Mouse (Mus musculus) liver, embryonic 15.5 days (tissue): Measurements from ENCODE around the gene Upk3a. TPM values are rescaled to one million over a fixed set of nuclear protein-coding genes. Genes with fewer than 3 reads are reported as not detected.
"Not testable (repeated sequence)": the region's sequence is repeated elsewhere in the genome, so short reads cannot be mapped to it uniquely, and the experiment has no call there.

Experiments used
- ATAC-seq: fragments of 200-750 bp; cut with Nextera tagmentation; 2 replicates; pipeline ENCODE4 v1.8.0; 2017; ENCODE audit warnings: moderate number of reproducible peaks, mild to moderate bottlenecking, moderate library complexity; ENCODE audit not compliant: insufficient read depth
- H3K27ac ChIP-seq: fragments of 300-500 bp; sonication (generic); replicated peaks from 2 replicates; pipeline ENCODE4 v1.5.1; 2015; ENCODE audit warnings: mild to moderate bottlenecking, inconsistent platforms
- H3K27me3 ChIP-seq: fragments of 300-500 bp; sonication (generic); 2 replicates; pipeline ENCODE4 v1.6.1; 2015; ENCODE audit warnings: mild to moderate bottlenecking, inconsistent platforms
- H3K36me3 ChIP-seq: fragments of 300-500 bp; sonication (generic); replicated peaks from 2 replicates; pipeline ENCODE4 v1.6.1; 2015; ENCODE audit warnings: moderate library complexity, mild to moderate bottlenecking, inconsistent platforms
- H3K4me1 ChIP-seq: fragments of 300-500 bp; sonication (generic); replicated peaks from 2 replicates; pipeline ENCODE4 v1.6.1; 2015; ENCODE audit warnings: inconsistent platforms
- H3K4me2 ChIP-seq: fragments of 300-500 bp; sonication (generic); 2 replicates; pipeline ENCODE4 v1.6.1; 2015; ENCODE audit warnings: moderate library complexity, mild to moderate bottlenecking, inconsistent platforms
- H3K4me3 ChIP-seq: fragments of 300-500 bp; sonication (generic); replicated peaks from 2 replicates; pipeline ENCODE4 v1.5.1; 2015; ENCODE audit warnings: mild to moderate bottlenecking, inconsistent platforms
- H3K9ac ChIP-seq: fragments of 300-500 bp; sonication (generic); 2 replicates; pipeline ENCODE4 v1.6.1; 2015; ENCODE audit warnings: moderate library complexity, mild to moderate bottlenecking, inconsistent platforms
- H3K9me3 ChIP-seq: fragments of 300-500 bp; sonication (generic); replicated peaks from 2 replicates; pipeline ENCODE4 v1.6.1; 2016; ENCODE audit warnings: inconsistent platforms
- WGBS: fragments of 180-500 bp; shearing (Covaris S2); methylation state at CpG from one replicate; pipeline ENCODE4 v1.1.7; 2015; ENCODE audit warnings: mixed read lengths; ENCODE audit not compliant: insufficient replicate concordance; 5-methylcytosine and 5-hydroxymethylcytosine counted together
- polyA plus RNA-seq: library from polyadenylated mRNA; unstranded; fragments of >200 nt; fragmentation: Nextera tagmentation; extraction: Ambion mirVana; gene quantifications from 2 replicates; pipeline ENCODE4 v1.2.1, GENCODE M21; 2015

Gene Upk3a
- polyA plus RNA-seq, 1 experiment from 2014 or later = not detected

GRCm38 (mm10) chr15:85009666-85010065 is 7.3 kb upstream of the Upk3a start:
- Histone ChIP-seq H3K9ac (no peak overlapping the region), H3K4me3 (no peak overlapping the region)

GRCm38 (mm10) chr15:85011895-85012661 is 4.9 kb upstream of the Upk3a start:
- Histone ChIP-seq H3K36me3 (no peaks in the 10 kb centered on the region), H3K9me3 (no peaks in the 10 kb centered on the region), H3K27me3 (peaks cover 15% of the 10 kb centered on the region), H3K4me3 (no peak overlapping the region), H3K27ac (no peak overlapping the region), H3K9ac (no peak overlapping the region), H3K4me1 (no peaks in the 10 kb centered on the region), H3K4me2 (peak overlapping the region; percentile 32)
- ATAC-seq = no peak
- WGBS = 38% methylated on average over 19 of the region's 19 CpGs

More at GRCm38 (mm10) chr15:85009666-85010065, 7.3 kb upstream of the Upk3a start:
- Histone ChIP-seq H3K9me3 (no peaks in the 10 kb centered on the region), H3K27ac (no peak overlapping the region), H3K36me3 (no peaks in the 10 kb centered on the region), H3K4me1 (no peaks in the 10 kb centered on the region), H3K27me3 (no peaks in the 10 kb centered on the region), H3K4me2 (no peak overlapping the region)
- 60% methylated on average over 8 of the region's 8 CpGs for WGBS
- ATAC-seq = no peak

GRCm38 (mm10) chr15:85012662-85013054 is 4.3 kb upstream of the Upk3a start:
- ATAC-seq = no peak
- no peak overlapping the region for H3K9ac ChIP-seq

GRCm38 (mm10) chr15:85015771-85016170 is 1.2 kb upstream of the Upk3a start:
- H3K4me1 ChIP-seq = no peaks in the 10 kb centered on the region
- H3K9ac ChIP-seq = no peak overlapping the region
- H3K27ac ChIP-seq = no peak overlapping the region
- H3K4me2 ChIP-seq = no peak overlapping the region
- no peaks in the 10 kb centered on the region for H3K36me3 ChIP-seq
- H3K9me3 ChIP-seq = no peaks in the 10 kb centered on the region
- H3K4me3 ChIP-seq = no peak overlapping the region
- 63% methylated on average over 11 of the region's 11 CpGs for WGBS
- no peak for ATAC-seq
- peaks cover 30% of the 10 kb centered on the region for H3K27me3 ChIP-seq

More at GRCm38 (mm10) chr15:85012662-85013054, 4.3 kb upstream of the Upk3a start:
- H3K4me2 ChIP-seq = peak overlapping the region; percentile 32; the same call in 1 of the 2 replicates
- 32% methylated on average over 2 of the region's 2 CpGs for WGBS
- no peaks in the 10 kb centered on the region for H3K4me1 ChIP-seq
- H3K27me3 ChIP-seq = peaks cover 20% of the 10 kb centered on the region
- H3K4me3 ChIP-seq = no peak overlapping the region
- H3K27ac ChIP-seq = no peak overlapping the region
- no peaks in the 10 kb centered on the region for H3K36me3 ChIP-seq
- H3K9me3 ChIP-seq = no peaks in the 10 kb centered on the region

GRCm38 (mm10) chr15:85022211-85022610 is 5.3 kb downstream of the Upk3a start:
- H3K36me3 ChIP-seq = no peaks in the 10 kb centered on the region
- no peak overlapping the region for H3K27ac ChIP-seq
- H3K4me3 ChIP-seq = no peak overlapping the region
- H3K4me2 ChIP-seq = no peak overlapping the region
- no peaks in the 10 kb centered on the region for H3K4me1 ChIP-seq
- H3K9me3 ChIP-seq = no peaks in the 10 kb centered on the region
- H3K27me3 ChIP-seq = peaks cover 13% of the 10 kb centered on the region
- 47% methylated on average over 4 of the region's 4 CpGs for WGBS
- no peak for ATAC-seq
- H3K9ac ChIP-seq = no peak overlapping the region

GRCm38 (mm10) chr15:85026197-85026596 is 9.3 kb downstream of the Upk3a start:
- Histone ChIP-seq H3K27ac (no peak overlapping the region), H3K4me1 (no peaks in the 10 kb centered on the region), H3K36me3 (no peaks in the 10 kb centered on the region), H3K4me2 (no peak overlapping the region), H3K4me3 (no peak overlapping the region), H3K9me3 (no peaks in the 10 kb centered on the region), H3K27me3 (no peaks in the 10 kb centered on the region), H3K9ac (no peak overlapping the region)
- WGBS = 60% methylated on average over 4 of the region's 4 CpGs
- ATAC-seq = no peak

- no peak overlapping the region for H3K27ac ChIP-seq
- ATAC-seq = no peak
- H3K9me3 ChIP-seq = no peaks in the 10 kb centered on the region
- H3K4me2 ChIP-seq = no peak overlapping the region
- no peak overlapping the region for H3K4me3 ChIP-seq
- no peak overlapping the region for H3K9ac ChIP-seq
- H3K4me1 ChIP-seq = no peaks in the 10 kb centered on the region
- H3K36me3 ChIP-seq = no peaks in the 10 kb centered on the region
- WGBS = 67% methylated on average over 4 of the region's 4 CpGs
- no peaks in the 10 kb centered on the region for H3K27me3 ChIP-seq
Observed at GRCm38 (mm10) chr15:85027740-85028139, 10.8 kb downstream of the Upk3a start.

GRCm38 (mm10) chr15:85028648-85029047 is 11.7 kb downstream of the Upk3a start, which contains the start of gene Fam118a:
TSS of gene Fam118a (plus strand) at chr15:85028948.
- WGBS = 19% methylated on average over 1 of the region's 1 CpGs
- not testable (repeated sequence) for H3K27me3 ChIP-seq, ATAC-seq, H3K4me2 ChIP-seq, H3K9me3 ChIP-seq, H3K36me3 ChIP-seq, H3K4me3 ChIP-seq, H3K27ac ChIP-seq, H3K4me1 ChIP-seq, H3K9ac ChIP-seq

GRCm38 (mm10) chr15:85030643-85031042 is 13.7 kb downstream of the Upk3a start:
- H3K4me3 ChIP-seq, H3K27me3 ChIP-seq, H3K27ac ChIP-seq, H3K36me3 ChIP-seq, H3K9me3 ChIP-seq, ATAC-seq, H3K9ac ChIP-seq, H3K4me1 ChIP-seq, H3K4me2 ChIP-seq: not testable (repeated sequence)
- 43% methylated on average over 1 of the region's 1 CpGs for WGBS

- H3K36me3 ChIP-seq = no peaks in the 10 kb centered on the region
- peaks cover 8% of the 10 kb centered on the region for H3K4me1 ChIP-seq
- no peak overlapping the region for H3K9ac ChIP-seq
- no peak overlapping the region for H3K4me3 ChIP-seq
- ATAC-seq = no peak
- 0 out of 2 replicates have a peak, but pooled peaks cover 6% of the 10 kb centered on the region for H3K27me3 ChIP-seq
- no peaks in the 10 kb centered on the region for H3K9me3 ChIP-seq
- 65% methylated on average over 3 of the region's 3 CpGs for WGBS
- no peak overlapping the region for H3K27ac ChIP-seq
- H3K4me2 ChIP-seq = no peak overlapping the region
Observed at GRCm38 (mm10) chr15:85031866-85032265, 14.9 kb downstream of the Upk3a start.

GRCm38 (mm10) chr15:85033916-85034315 is 17.0 kb downstream of the Upk3a start:
- not testable (repeated sequence) for H3K9ac ChIP-seq, H3K27ac ChIP-seq
- WGBS = 48% methylated on average over 7 of the region's 7 CpGs

More at GRCm38 (mm10) chr15:85033916-85034315, 17.0 kb downstream of the Upk3a start:
- not testable (repeated sequence) for H3K9me3 ChIP-seq, H3K4me3 ChIP-seq, H3K4me2 ChIP-seq, H3K27me3 ChIP-seq, ATAC-seq, H3K36me3 ChIP-seq
- H3K4me1 ChIP-seq = peaks cover 26% of the 10 kb centered on the region
